Mouse (Mus musculus) hindbrain, postnatal 0 days (tissue): Measurements from ENCODE around the gene Nfic. TPM values are rescaled to one million over a fixed set of nuclear protein-coding genes. Genes with fewer than 3 reads are reported as not detected.
A peak's percentile ranks its signal among the peaks of the same experiment; 100 is the strongest.

ENCODE experiments used
- ATAC-seq: fragments of 200-750 bp; cut with Nextera tagmentation; 2 replicates; pipeline ENCODE4 v1.8.0; 2017; ENCODE audit warnings: mild to moderate bottlenecking, moderate TSS enrichment, moderate library complexity
- DNase-seq: peaks from one replicate; pipeline ENCODE4 v3.0.0-alpha.2; 2015; ENCODE audit warnings: low spot score
- H3K27ac ChIP-seq: fragments of 300-500 bp; sonication (generic); 2 replicates; pipeline ENCODE4 v1.5.1; 2014; ENCODE audit warnings: mild to moderate bottlenecking
- H3K27me3 ChIP-seq: fragments of 300-500 bp; sonication (generic); 2 replicates; pipeline ENCODE4 v1.6.1; 2014; ENCODE audit warnings: low read length, mixed read lengths; ENCODE audit not compliant: insufficient read depth
- H3K36me3 ChIP-seq: fragments of 300-500 bp; sonication (generic); 2 replicates; pipeline ENCODE4 v1.6.1; 2014; ENCODE audit warnings: low read length, mixed read lengths; ENCODE audit not compliant: insufficient read depth
- H3K4me1 ChIP-seq: fragments of 300-500 bp; sonication (generic); 2 replicates; pipeline ENCODE4 v1.6.1; 2014; ENCODE audit warnings: antibody characterized with exemption, low read length, mixed read lengths; ENCODE audit not compliant: insufficient read depth
- H3K4me2 ChIP-seq: fragments of 300-500 bp; sonication (generic); 2 replicates; pipeline ENCODE4 v1.6.1; 2014; ENCODE audit warnings: low read depth, mild to moderate bottlenecking, low read length, moderate library complexity, mixed read lengths
- H3K4me3 ChIP-seq: fragments of 300-500 bp; sonication (generic); 2 replicates; pipeline ENCODE4 v1.5.1; 2014; ENCODE audit warnings: low read length
- H3K9ac ChIP-seq: fragments of 300-500 bp; sonication (generic); replicated peaks from 2 replicates; pipeline ENCODE4 v1.6.1; 2014; ENCODE audit warnings: mild to moderate bottlenecking, low read length, moderate library complexity, mixed read lengths
- H3K9me3 ChIP-seq: fragments of 300-500 bp; sonication (generic); 2 replicates; pipeline ENCODE4 v1.6.1; 2016; ENCODE audit warnings: low read length, mixed read lengths
- CTCF ChIP-seq: IDR thresholded peaks from 2 replicates; pipeline ENCODE4 v1.5.1; 2016; ENCODE audit warnings: antibody characterized with exemption, control low read depth, low read depth
- whole genome bisulfite sequencing: fragments of 180-500 bp; shearing (Covaris S2); extraction: QIAGEN DNeasy Blood & Tissue Kit; methylation state at CpG from one replicate; pipeline ENCODE4 v1.1.7; 2014; 5-methylcytosine and 5-hydroxymethylcytosine counted together
- polyA plus RNA-seq: library from polyadenylated mRNA; unstranded; fragments of >200 nt; fragmentation: Nextera tagmentation; extraction: Ambion mirVana; gene quantifications from 2 replicates; pipeline ENCODE4 v1.2.1, GENCODE M21; 2015
- total RNA-seq: library from RNA; depleted of rRNA; stranded (reverse); fragments of >200 nt; gene quantifications from 2 replicates; pipeline ENCODE4 v1.2.3, GENCODE M21; 2014

Nfic gene
- total and polyA plus RNA-seq, 2 experiments from 2014 or later, result 26.5 to 33.8 TPM

DNA sequence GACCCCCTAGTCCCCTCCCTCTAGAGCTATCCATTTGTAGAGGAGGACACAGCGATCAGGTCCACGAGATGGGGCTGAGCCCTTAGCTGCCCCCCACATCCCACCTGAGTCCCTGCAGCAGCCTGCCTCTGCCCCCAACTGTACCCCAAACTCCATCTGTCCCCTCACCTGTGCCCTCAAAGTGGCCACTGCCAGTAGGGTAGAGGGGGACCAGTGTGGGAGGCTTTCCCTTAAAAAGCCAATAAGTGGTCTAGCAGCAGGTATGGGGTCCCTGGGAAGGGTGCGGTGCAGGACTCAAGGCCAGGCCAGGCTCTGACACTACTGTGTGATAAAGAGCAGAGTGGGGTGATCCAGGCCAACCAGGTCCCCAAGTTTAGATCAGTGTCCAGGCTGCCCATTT is 28.1 kb downstream of the Nfic start:
- DNase-seq (no peak), ATAC-seq (no peak)
- peak overlapping the region; percentile 47 for H3K4me3 ChIP-seq
- H3K9ac ChIP-seq, result peak overlapping the region; percentile 52; the same call in 1 of the 2 replicates
- no peak for TF ChIP-seq CTCF
- no peaks in the 10 kb centered on the region for H3K9me3 ChIP-seq
- H3K4me2 ChIP-seq, result peak overlapping the region; percentile 87
- no peak overlapping the region for H3K27ac ChIP-seq
- H3K4me1 ChIP-seq, result peaks cover 9% of the 10 kb centered on the region
- H3K36me3 ChIP-seq, result no peaks in the 10 kb centered on the region
- no peaks in the 10 kb centered on the region for H3K27me3 ChIP-seq
- 30% methylated on average over 3 of the region's 3 CpGs for WGBS

DNA sequence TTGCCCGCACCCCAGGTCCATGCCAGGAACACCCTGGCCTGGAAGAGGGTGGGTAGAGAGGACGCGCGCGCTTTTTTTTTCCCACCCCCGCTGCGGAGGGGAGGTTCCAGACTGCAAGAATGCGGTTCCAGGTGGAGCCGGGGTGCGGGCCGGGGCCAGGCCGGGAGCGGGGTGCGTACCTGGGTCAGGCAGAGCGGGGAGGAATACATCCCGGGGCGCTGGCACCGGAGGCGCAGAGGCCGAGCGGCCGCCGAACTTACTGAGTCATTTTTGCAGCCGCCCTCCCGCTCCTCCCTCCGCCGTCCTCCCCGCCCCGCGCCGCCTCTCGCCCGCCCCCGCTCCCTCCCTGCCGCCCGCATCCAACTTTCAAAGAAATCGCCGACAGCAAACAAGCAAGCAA is 28.5 kb downstream of the Nfic start:
- no peak overlapping the region for H3K27ac ChIP-seq
- no peaks in the 10 kb centered on the region for H3K27me3 ChIP-seq
- 4% methylated on average over 25 of the region's 38 CpGs for WGBS
- H3K36me3 ChIP-seq, result no peaks in the 10 kb centered on the region
- no peaks in the 10 kb centered on the region for H3K9me3 ChIP-seq
- peak overlapping the region; percentile 87 for H3K4me2 ChIP-seq
- ATAC-seq (no peak), DNase-seq (peak; percentile 4)
- peak overlapping the region; percentile 52 for H3K9ac ChIP-seq
- H3K4me1 ChIP-seq, result peaks cover 9% of the 10 kb centered on the region
- H3K4me3 ChIP-seq, result peak overlapping the region; percentile 47
- TF ChIP-seq CTCF, result no peak

GRCm38 (mm10) chr10:81426081-81426671 is 29.3 kb downstream of the Nfic start:
- Histone ChIP-seq H3K4me1 (peaks cover 9% of the 10 kb centered on the region), H3K36me3 (no peaks in the 10 kb centered on the region), H3K4me3 (peak overlapping the region; percentile 47), H3K4me2 (peak overlapping the region; percentile 87), H3K9ac (peak overlapping the region; percentile 52), H3K9me3 (no peaks in the 10 kb centered on the region), H3K27me3 (no peaks in the 10 kb centered on the region), H3K27ac (no peak overlapping the region)
- WGBS, result 3% methylated on average over 15 of the region's 33 CpGs
- ATAC-seq, result no peak
- no peak for TF ChIP-seq CTCF
- peak; percentile 38 for DNase-seq

DNA sequence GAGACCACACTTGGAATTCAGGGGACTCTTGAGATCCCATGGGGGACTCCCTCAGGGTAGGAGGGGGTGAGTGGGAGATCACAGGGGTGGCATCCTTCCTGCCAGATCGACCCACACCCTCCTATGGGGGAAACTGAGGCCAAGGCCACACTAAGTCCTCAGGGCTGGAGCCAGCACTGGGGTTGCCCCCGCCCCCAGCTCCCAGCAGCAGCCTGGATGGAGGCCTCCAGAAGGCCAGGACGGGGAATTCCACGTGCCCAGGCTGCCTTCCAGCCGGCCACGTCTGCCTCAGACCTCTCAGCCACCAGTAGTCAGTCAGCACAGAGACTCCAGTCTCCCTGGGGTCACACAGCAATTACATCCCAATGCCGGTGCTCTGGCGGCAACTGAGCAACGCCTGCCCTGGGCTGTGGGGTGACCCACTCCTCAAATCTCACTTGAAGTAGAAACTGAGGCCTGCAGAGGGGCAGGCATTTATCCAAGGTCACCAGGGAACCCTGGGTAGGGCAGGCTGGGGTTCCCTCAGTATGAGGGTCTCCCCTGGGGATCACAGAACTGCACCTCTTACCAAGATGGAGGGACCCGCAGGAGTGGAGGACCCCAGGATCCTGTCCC is 30.1 kb downstream of the Nfic start:
- peak overlapping the region; percentile 26; the same call in 1 of the 2 replicates for H3K4me2 ChIP-seq
- H3K36me3 ChIP-seq, result no peaks in the 10 kb centered on the region
- no peaks in the 10 kb centered on the region for H3K9me3 ChIP-seq
- 28% methylated on average over 10 of the region's 10 CpGs for WGBS
- H3K27me3 ChIP-seq, result no peaks in the 10 kb centered on the region
- H3K4me3 ChIP-seq, result no peak overlapping the region
- no peak for TF ChIP-seq CTCF
- peaks cover 9% of the 10 kb centered on the region for H3K4me1 ChIP-seq
- H3K27ac ChIP-seq, result peak overlapping the region; percentile 54; the same call in 1 of the 2 replicates
- DNase-seq (peak; percentile 10), ATAC-seq (no peak)
- H3K9ac ChIP-seq, result no peak overlapping the region

- DNase-seq, result peak; percentile 51
- peak overlapping the region; percentile 54; the same call in 1 of the 2 replicates for H3K27ac ChIP-seq
- no peaks in the 10 kb centered on the region for H3K27me3 ChIP-seq
- no peak for TF ChIP-seq CTCF
- peak overlapping the region; percentile 26 for H3K4me2 ChIP-seq
- no peak overlapping the region; the same call in 1 of the 2 replicates for H3K9ac ChIP-seq
- no peaks in the 10 kb centered on the region for H3K36me3 ChIP-seq
- H3K4me3 ChIP-seq, result 0 out of 2 replicates have a peak overlapping the region, but pooled peaks have one; percentile 4
- peak; percentile 9; the same call in 1 of the 2 replicates for ATAC-seq
- WGBS, result 7% methylated on average over 23 of the region's 25 CpGs
- H3K4me1 ChIP-seq, result peaks cover 9% of the 10 kb centered on the region
- no peaks in the 10 kb centered on the region for H3K9me3 ChIP-seq
Observed at GRCm38 (mm10) chr10:81424246-81425051, 31.0 kb downstream of the Nfic start.

GRCm38 (mm10) chr10:81423476-81424245 is 31.8 kb downstream of the Nfic start:
- WGBS, result 84% methylated on average over 4 of the region's 4 CpGs
- peak; percentile 1 for DNase-seq
- Histone ChIP-seq H3K4me1 (peaks cover 10% of the 10 kb centered on the region), H3K9me3 (no peaks in the 10 kb centered on the region), H3K27ac (peak overlapping the region; percentile 54; the same call in 1 of the 2 replicates), H3K4me2 (peak overlapping the region; percentile 26; the same call in 1 of the 2 replicates), H3K27me3 (no peaks in the 10 kb centered on the region), H3K9ac (no peak overlapping the region; the same call in 1 of the 2 replicates), H3K36me3 (no peaks in the 10 kb centered on the region), H3K4me3 (no peak overlapping the region)
- no peak for ATAC-seq
- TF ChIP-seq CTCF, result no peak
